Mouse (Mus musculus) lung, postnatal 4 days (tissue): ENCODE measurements around the gene Rab37.
A peak's percentile ranks its signal among the peaks of the same experiment; 100 is the strongest.

Source experiments
- DNase-seq, 2 experiments: peaks; one replicate each; pipeline ENCODE4 v3.0.0; 2021

Rab37 gene

DNA sequence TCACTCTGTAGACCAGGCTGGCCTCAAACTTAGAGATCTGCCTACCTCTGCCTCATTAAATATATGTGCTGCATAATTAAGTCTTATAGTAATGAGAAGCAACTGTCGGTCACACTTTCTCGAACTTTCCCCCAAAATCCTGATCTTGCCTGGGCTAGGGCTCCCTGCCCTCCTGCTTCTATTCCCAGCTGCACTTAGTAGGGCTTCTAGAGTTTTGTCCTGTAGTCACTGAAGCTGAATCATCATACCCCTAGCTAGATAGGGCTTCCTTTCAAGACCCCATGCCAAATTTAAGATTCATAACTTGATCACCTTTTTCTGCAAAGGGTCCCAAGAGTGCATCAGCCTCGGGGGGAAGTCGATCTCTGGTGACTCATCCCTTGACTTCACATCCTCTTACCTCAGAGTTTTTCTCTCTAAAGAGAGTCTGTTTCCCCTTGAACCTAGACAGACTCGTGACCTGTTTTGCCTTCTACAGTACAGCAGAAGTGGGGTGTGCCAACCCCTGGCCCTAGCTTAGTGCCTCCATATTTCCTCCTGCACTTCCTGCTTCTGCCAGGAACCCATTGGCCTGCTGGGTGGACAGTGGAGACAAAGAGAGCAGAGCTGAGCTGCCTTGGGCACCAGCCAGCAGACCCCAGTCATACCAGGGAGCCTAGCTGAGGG, 47.5 kb downstream of the Rab37 start:
- peak; percentile 46 to 52 for DNase-seq

- DNase-seq, result no peak
These were observed 50.7 kb downstream of the Rab37 start for GRCm38 (mm10) chr11:115141970-115142369.

DNA sequence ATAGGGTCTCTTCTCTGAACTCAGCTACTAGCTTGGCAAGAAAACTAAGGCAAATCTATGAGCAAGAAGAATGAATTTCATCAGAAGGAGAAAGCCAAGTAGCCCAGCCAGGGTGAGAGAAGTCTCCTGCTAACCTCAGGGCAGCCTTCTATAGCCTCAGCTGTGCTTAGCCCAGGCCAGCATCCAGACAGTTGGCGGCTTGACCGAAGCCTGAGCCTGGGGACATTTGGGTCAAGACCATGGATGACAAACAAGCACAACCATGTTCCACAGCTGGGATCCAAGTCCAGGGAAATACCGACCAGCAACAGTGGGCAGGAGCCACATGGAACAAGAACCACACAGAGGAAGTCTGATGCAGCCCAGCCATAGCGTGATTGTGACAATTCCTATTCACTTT, 56.6 kb downstream of the Rab37 start:
- no peak for DNase-seq

- DNase-seq, result no peak
These were observed 59.6 kb downstream of the Rab37 start for GRCm38 (mm10) chr11:115150741-115151254.

DNA sequence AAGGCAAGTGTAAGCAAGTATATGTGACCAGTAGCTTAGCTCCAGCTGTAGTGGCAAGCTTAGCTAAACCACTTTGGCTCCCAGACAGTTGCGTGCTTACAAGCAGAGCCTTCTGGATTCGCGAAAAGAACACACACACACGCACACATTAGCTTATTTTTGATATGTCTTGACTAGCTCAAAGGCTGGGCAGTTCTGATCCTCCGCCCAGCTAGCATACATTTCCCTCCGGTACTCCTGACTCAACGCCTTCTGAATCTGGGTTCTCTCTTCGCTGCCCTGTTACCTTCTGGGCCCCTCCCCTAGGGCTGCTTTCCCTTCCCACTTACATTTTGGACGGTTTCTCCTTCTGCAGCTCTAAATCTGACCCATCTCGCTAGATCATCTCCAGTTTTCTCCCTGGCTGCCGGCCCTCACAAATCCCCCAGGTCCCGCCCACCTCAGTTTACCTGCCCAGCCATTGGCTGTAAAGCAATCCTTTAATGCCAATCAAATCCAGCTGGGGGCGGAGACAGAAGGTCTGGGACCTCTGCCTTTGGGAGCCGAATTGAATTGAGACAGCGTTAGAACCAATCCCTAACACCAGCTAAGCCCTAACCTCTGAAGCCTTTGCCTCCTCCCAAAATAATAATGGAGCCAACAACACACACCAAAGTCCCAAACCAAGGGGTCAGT, 60.7 kb downstream of the Rab37 start:
- peak; percentile 68 to 80 for DNase-seq

- DNase-seq, result no peak
These were observed 61.9 kb downstream of the Rab37 start for GRCm38 (mm10) chr11:115153088-115153487.

- peak; percentile 83 to 87 for DNase-seq
These were observed 62.6 kb downstream of the Rab37 start for GRCm38 (mm10) chr11:115153699-115154292.

DNA sequence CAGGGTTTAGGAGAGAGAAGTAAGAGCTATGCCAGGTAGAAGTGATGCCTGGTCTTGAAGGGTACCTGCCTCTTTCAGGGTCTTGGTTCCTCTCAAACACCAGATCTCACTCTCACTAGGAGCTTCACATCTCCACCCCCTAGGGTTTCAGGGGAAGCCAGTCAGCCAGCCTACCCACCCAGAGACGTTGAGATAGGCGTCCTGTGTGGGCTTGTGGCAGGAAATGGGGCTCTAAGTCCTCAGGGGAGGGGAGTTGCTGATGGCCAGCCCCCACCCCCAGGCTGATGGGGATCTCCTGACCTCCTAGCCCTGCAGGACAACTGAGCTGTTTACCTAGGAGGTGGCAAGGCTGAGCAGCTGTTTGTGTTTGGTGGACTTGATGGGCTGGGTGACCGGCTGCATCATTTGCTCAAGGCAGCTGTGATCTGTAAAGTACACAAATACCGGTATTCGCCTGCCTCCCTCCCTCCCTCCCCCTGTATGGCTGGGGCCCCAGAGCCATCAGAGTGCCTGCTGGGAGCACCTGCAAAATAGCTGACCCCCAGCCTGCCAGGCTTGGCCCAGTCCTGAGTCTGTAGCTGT, 63.9 kb downstream of the Rab37 start:
- DNase-seq, result no peak

GRCm38 (mm10) chr11:115157933-115158719, 66.9 kb downstream of the Rab37 start:
- peak; percentile 50 to 56 for DNase-seq

- peak; percentile 85 to 91 for DNase-seq
These were observed 69.0 kb downstream of the Rab37 start for GRCm38 (mm10) chr11:115160016-115160797.

GRCm38 (mm10) chr11:115160883-115161577, 69.8 kb downstream of the Rab37 start:
- DNase-seq, result peak; percentile 73 to 85

GRCm38 (mm10) chr11:115161578-115162204, 70.5 kb downstream of the Rab37 start:
- no peak for DNase-seq

- no peak for DNase-seq
These were observed 71.0 kb downstream of the Rab37 start for GRCm38 (mm10) chr11:115162205-115162601.

DNA sequence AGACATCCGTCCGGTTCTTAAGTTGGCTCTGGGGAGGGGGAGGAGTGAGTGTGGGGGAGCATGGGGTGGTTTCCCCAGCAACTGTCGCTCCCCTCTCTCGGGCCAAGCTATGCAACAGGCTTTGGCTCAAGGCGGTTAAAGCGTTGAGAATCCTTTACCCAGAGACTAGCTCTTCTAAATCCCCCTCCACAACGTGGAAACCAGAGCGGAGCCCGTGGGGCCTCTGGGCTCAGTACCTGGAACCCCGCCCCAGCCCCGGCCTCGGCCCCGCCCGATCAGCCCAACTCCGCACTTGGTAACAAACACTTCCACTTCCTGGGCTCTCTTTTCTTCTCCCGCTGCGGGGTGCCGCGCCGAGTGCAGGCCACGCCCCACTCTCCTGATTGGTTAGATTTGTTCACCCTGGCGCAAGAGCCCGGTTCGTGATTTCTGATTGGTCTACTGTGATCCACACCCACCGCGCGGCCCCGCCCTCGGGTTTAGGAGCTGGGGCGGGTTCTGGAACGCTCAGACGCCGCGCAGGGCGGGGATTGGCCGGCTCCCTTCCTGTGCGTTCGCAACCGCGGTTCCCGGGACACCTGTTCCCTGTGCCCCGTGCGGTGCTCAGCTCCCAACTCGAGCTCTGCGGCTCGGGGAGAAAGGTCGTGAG, 71.7 kb downstream of the Rab37 start, which contains the start of gene Slc9a3r1:
Slc9a3r1 (plus strand) TSS at position 510 of the 649 bp plus-strand sequence.
- peak; percentile 98 to 99 for DNase-seq

DNA sequence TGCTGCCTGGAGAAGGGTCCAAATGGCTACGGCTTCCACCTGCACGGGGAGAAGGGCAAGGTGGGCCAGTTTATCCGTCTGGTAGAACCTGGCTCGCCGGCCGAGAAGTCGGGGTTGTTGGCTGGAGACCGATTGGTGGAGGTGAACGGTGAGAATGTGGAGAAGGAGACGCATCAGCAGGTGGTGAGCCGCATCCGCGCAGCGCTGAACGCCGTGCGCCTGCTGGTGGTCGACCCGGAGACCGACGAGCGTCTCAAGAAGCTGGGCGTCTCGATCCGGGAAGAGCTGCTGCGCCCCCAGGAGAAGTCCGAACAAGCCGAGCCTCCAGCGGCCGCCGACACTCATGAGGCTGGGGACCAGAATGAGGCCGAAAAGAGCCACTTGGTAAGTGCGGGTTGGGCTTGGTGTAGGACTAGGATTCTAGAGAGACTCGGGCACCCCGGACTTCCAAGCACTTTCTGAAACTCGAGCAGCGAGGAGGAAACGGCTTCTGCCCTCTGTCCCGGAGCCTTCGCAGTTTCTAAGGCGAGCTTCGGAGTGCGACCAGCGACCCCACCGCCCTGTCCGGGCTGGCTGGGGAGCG, 72.4 kb downstream of the Rab37 start:
- DNase-seq, result peak; percentile 58 to 62

- no peak for DNase-seq
These were observed 73.2 kb downstream of the Rab37 start for GRCm38 (mm10) chr11:115164341-115164975.

DNA sequence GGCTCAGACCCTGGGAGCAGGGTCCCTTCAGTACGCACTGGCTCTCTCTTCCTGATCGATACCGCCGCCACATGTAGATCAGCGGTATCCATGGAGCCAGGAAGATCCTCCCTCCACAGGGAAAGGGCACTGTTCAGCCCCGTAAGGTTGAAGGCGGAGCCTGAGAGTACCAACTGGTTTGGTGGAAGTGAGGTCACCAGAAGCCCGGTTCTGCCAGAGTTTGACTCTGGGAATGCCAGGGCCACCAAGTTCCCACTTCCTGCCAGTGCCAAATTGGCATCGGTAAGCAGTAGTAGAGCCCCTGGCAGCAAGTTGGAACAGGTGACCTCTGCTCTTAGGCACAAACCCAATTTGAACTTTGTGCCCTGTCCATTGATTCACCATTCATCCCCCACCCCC, 73.7 kb downstream of the Rab37 start:
- DNase-seq, result peak in 1 of 2 experiments; percentile 41

- DNase-seq, result no peak
These were observed 75.5 kb downstream of the Rab37 start for GRCm38 (mm10) chr11:115166776-115167175.

- DNase-seq, result no peak
These were observed 76.5 kb downstream of the Rab37 start for GRCm38 (mm10) chr11:115167631-115168249.
